Mouse (Mus musculus) neutrophil, adult 5-6 weeks (primary cell): ENCODE results near the gene Alx3. TPM values are rescaled to one million over a fixed set of nuclear protein-coding genes. Genes with fewer than 3 reads are reported as not detected.

ENCODE experiments used
- ATAC-seq: fragments of 151-379, 151-347 bp; 2 replicates; pipeline ENCODE4 v1.8.0; 2017; ENCODE audit warnings: mild to moderate bottlenecking, moderate TSS enrichment; ENCODE audit not compliant: insufficient number of reproducible peaks, poor library complexity, low FRiP score, severe bottlenecking; ENCODE audit errors: extremely low read depth
- total RNA-seq: library from RNA; stranded (forward); fragments of 200-1000 nt; gene quantifications from 2 replicates; pipeline ENCODE4 v1.2.3, GENCODE M21; 2017

Gene Alx3
- total RNA-seq, 1 experiment from 2014 or later: not detected

DNA sequence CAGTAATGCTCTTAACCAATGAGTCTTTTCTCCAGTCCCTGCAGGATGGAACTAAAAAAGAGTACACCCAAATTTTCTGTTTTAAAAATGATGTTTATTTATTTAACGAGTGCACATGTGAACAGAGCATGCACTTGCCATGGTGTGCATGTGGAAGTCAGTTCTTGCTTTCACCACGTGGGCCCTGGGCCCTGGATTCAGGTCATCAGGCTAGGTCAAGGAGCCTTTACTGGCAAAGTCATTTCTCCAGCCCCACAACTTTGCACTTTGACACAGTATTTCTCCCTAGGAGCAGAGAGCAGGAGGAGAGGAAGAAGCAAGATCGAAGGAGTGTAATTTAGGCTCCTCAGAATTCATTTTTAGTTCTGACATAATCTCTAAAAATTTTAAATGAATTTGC lies 60.0 kb downstream of the Alx3 start:
- ATAC-seq: no peak

Other genes starting within 250 kb of the Alx3 start
- not detected in 2 replicates for gene Kcnc4, start 135.5 kb upstream of the Alx3 start, total RNA-seq
- under 0.01 TPM in 1 of 2 replicates, not detected in the other for gene Slc6a17, start 77.0 kb upstream of the Alx3 start, total RNA-seq
- gene Ubl4b, start 40.0 kb upstream of the Alx3 start, total RNA-seq: not detected in 2 replicates
- gene Gm10961, start 36.3 kb downstream of the Alx3 start, total RNA-seq: not detected in 2 replicates
- gene Strip1, start 36.7 kb downstream of the Alx3 start, total RNA-seq: 33.5 and 41.1 TPM in 2 replicates
- gene Ahcyl1, start 101.5 kb downstream of the Alx3 start, total RNA-seq: 61.3 and 64.3 TPM in 2 replicates
- 94.7 and 94.9 TPM in 2 replicates for gene Csf1, start 165.4 kb downstream of the Alx3 start, total RNA-seq